Mouse (Mus musculus): ENCODE measurements around the gene Adora3. TPM values are rescaled to one million over a fixed set of nuclear protein-coding genes. Genes with fewer than 3 reads are reported as not detected.
"Not testable (repeated sequence)": the region's sequence is repeated elsewhere in the genome, so short reads cannot be mapped to it uniquely, and the experiment has no call there.

Adora3 gene
- polyA plus RNA-seq, 1 experiment from 2014 or later, result 0.72 TPM

GRCm38 (mm10) chr3:105904721-105905120 is 34.1 kb downstream of the Adora3 start:
- H3K4me2 ChIP-seq (ENCODE audit: low read depth, low read length), result no peak overlapping the region
- WGBS, result 93% methylated on average over 9 of the region's 9 CpGs
- H3K27ac ChIP-seq (ENCODE audit: low read length), result no peak overlapping the region
- no peak for ATAC-seq
- H3K27me3 ChIP-seq (replicated peaks; ENCODE audit: control insufficient read depth, insufficient read depth, low read length), result no peaks in the 10 kb centered on the region
- no peaks in the 10 kb centered on the region for H3K9me3 ChIP-seq (ENCODE audit: control insufficient read depth, low read length)
- H3K4me3 ChIP-seq (ENCODE audit: low read length), result no peak overlapping the region
- no peak overlapping the region for H3K9ac ChIP-seq (ENCODE audit: low read depth, low read length)
- H3K36me3 ChIP-seq (ENCODE audit: control insufficient read depth, insufficient read depth, low read length), result no peaks in the 10 kb centered on the region
- H3K4me1 ChIP-seq (ENCODE audit: control insufficient read depth, insufficient read depth, low read length), result no peaks in the 10 kb centered on the region

DNA sequence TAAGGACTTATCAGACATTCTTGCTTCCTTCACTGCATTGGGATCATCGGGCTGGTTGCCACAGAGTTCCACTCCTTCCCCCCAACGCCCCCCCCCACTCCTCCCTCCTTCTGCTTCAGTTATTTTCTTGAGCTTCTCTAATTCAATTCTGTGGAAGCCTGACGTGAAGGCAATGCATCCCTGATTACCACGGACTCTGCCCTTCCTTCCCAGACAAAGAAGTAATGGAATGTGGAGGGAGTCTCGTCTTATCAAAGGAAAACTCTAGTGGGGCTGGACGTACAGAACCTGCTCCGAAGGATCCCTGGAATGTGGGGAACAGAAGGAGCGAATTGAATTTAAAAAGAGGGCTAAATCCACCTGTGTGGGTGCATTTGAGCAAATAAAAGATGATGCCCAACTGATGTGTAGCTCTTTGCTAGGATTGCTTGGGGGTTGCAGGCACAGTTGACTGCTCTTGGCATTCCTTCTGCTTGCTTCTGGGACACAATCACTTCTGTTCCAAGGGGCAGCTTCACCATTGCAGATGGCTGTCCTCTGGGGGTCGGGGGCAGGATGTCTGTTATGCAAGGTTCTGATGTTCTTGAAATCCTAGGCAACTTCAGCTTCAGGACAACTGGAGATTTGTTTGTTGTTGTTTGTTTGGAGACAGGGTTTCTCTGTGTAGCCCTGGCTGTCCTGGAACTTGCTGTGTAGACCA is 37.4 kb downstream of the Adora3 start:
- no peak for ATAC-seq
- Histone ChIP-seq H3K9me3 (ENCODE audit: control insufficient read depth, low read length) (no peaks in the 10 kb centered on the region), H3K27ac (ENCODE audit: low read length) (no peak overlapping the region), H3K4me1 (ENCODE audit: control insufficient read depth, insufficient read depth, low read length) (no peaks in the 10 kb centered on the region), H3K9ac (ENCODE audit: low read depth, low read length) (no peak overlapping the region), H3K4me3 (ENCODE audit: low read length) (no peak overlapping the region), H3K36me3 (ENCODE audit: control insufficient read depth, insufficient read depth, low read length) (no peaks in the 10 kb centered on the region), H3K4me2 (ENCODE audit: low read depth, low read length) (no peak overlapping the region), H3K27me3 (replicated peaks; ENCODE audit: control insufficient read depth, insufficient read depth, low read length) (no peaks in the 10 kb centered on the region)
- WGBS, result 39% methylated on average over 9 of the region's 9 CpGs

GRCm38 (mm10) chr3:105908976-105909375 is 38.3 kb downstream of the Adora3 start:
- Histone ChIP-seq H3K4me1 (ENCODE audit: control insufficient read depth, insufficient read depth, low read length) (no peaks in the 10 kb centered on the region), H3K36me3 (ENCODE audit: control insufficient read depth, insufficient read depth, low read length) (no peaks in the 10 kb centered on the region), H3K9ac (ENCODE audit: low read depth, low read length) (no peak overlapping the region), H3K27me3 (replicated peaks; ENCODE audit: control insufficient read depth, insufficient read depth, low read length) (no peaks in the 10 kb centered on the region), H3K4me2 (ENCODE audit: low read depth, low read length) (no peak overlapping the region), H3K9me3 (ENCODE audit: control insufficient read depth, low read length) (no peaks in the 10 kb centered on the region), H3K4me3 (ENCODE audit: low read length) (no peak overlapping the region), H3K27ac (ENCODE audit: low read length) (no peak overlapping the region)
- ATAC-seq, result no peak
- WGBS, result 88% methylated on average over 4 of the region's 4 CpGs

DNA sequence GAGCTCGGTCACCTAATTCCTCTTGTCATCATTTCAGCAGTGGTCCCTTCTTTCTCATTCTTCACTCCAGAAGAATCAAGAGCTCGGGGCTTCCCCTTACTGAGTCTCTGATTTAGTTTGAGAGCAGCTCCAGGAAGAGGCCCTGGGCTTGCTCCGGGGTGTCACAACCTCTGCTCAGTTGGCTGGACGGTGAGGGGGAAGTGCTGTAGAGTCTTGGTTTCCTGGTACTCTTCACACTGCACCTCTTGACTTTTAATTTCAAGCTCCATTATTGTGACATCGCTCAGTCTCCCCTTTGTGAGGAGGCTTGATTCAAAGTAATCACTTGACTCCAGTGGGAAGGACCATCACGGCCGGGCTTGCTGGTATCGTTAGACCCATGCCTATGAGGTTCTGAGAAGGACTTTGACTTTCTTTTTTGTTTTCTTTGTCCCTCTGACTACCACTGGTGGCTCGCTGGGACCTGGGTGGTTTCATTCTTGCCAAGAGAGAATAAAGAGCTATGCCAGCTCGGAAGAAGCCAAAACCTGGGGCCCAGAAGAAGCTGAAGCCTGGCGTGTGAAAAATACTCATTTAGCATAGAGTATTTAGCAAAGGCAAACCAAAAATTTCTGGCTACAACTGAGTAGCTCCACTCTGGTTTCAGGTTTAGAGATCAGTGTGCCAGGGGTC is 40.0 kb downstream of the Adora3 start:
- Histone ChIP-seq H3K4me1 (ENCODE audit: control insufficient read depth, insufficient read depth, low read length) (no peaks in the 10 kb centered on the region), H3K4me2 (ENCODE audit: low read depth, low read length) (no peak overlapping the region), H3K27me3 (replicated peaks; ENCODE audit: control insufficient read depth, insufficient read depth, low read length) (no peaks in the 10 kb centered on the region), H3K9ac (ENCODE audit: low read depth, low read length) (no peak overlapping the region), H3K4me3 (ENCODE audit: low read length) (no peak overlapping the region), H3K36me3 (ENCODE audit: control insufficient read depth, insufficient read depth, low read length) (no peaks in the 10 kb centered on the region), H3K27ac (ENCODE audit: low read length) (no peak overlapping the region), H3K9me3 (ENCODE audit: control insufficient read depth, low read length) (no peaks in the 10 kb centered on the region)
- no peak for ATAC-seq
- 79% methylated on average over 11 of the region's 11 CpGs for WGBS

- no peak overlapping the region for H3K9ac ChIP-seq (ENCODE audit: low read depth, low read length)
- WGBS, result 68% methylated on average over 9 of the region's 9 CpGs
- no peaks in the 10 kb centered on the region for H3K4me1 ChIP-seq (ENCODE audit: control insufficient read depth, insufficient read depth, low read length)
- no peak overlapping the region for H3K27ac ChIP-seq (ENCODE audit: low read length)
- no peak for ATAC-seq
- H3K4me2 ChIP-seq (ENCODE audit: low read depth, low read length), result no peak overlapping the region
- H3K36me3 ChIP-seq (ENCODE audit: control insufficient read depth, insufficient read depth, low read length), result no peaks in the 10 kb centered on the region
- no peaks in the 10 kb centered on the region for H3K27me3 ChIP-seq (replicated peaks; ENCODE audit: control insufficient read depth, insufficient read depth, low read length)
- H3K9me3 ChIP-seq (ENCODE audit: control insufficient read depth, low read length), result no peaks in the 10 kb centered on the region
- no peak overlapping the region for H3K4me3 ChIP-seq (ENCODE audit: low read length)
Observed at GRCm38 (mm10) chr3:105912097-105912880, 41.6 kb downstream of the Adora3 start.

DNA sequence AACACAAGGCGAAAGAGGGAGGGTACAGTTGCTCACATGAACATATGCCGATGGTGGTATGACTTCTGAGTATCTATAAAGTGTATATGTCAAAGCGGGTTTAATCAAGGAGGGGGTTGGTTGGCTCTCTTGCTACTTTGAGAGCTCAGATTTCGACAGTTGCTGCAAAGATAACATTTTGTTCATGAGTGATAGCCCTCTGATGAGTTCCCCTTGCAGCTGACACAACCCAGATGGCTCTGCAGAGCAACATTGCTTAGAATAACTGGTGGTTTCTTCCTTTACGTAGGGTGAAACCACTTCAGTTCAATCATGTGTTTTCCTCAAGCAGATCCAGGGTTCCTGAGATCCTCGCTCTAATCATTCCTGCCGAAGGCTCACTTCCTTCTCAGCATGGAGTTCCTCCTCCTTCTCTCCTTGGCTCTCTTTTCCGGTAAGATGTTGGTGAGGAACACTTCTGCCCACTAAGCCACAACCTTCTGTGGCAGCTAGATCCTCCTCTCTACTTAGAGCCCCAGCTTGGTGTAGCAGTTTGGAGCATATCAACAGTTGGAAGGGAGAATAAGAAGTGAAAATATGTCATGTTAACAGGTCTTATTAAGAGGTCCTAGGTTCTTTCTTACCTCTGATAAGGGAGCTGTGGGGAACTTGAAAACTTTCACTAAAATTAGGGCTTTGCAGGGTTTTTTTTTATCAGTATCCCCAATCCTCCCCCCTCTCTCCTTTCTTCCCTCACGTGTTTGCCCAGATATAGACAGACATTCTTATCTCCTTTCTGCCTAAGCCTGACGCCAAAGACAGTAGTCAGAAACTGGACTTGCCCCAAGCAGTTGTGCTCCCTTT is 43.4 kb downstream of the Adora3 start:
- no peak for ATAC-seq
- 52% methylated on average over 10 of the region's 10 CpGs for WGBS

DNA sequence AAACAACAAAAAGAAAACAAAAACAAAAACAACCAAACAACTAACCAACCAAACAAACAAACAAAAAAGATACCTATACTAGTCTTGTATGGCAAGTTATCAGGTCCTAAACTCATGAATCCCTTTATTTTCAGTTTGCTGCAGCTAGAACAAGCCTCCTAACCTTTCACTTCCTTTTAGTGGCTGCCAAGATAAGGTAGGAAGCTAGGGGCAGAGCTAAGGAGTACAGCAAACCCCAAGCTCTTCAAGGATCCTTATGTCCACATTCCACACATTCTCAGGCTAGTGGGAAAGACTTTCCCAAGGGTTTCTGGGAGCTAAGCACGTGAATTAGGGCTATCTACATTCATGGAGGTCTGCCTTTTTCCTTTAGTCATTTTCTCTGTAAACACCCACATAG is 44.6 kb downstream of the Adora3 start:
- no peak overlapping the region for H3K4me3 ChIP-seq (ENCODE audit: low read length)
- no peak overlapping the region for H3K9ac ChIP-seq (ENCODE audit: low read depth, low read length)
- H3K27me3 ChIP-seq (replicated peaks; ENCODE audit: control insufficient read depth, insufficient read depth, low read length), result no peaks in the 10 kb centered on the region
- no peak overlapping the region for H3K27ac ChIP-seq (ENCODE audit: low read length)
- 24% methylated on average over 1 of the region's 1 CpGs for WGBS
- H3K36me3 ChIP-seq (ENCODE audit: control insufficient read depth, insufficient read depth, low read length), result no peaks in the 10 kb centered on the region
- no peaks in the 10 kb centered on the region for H3K9me3 ChIP-seq (ENCODE audit: control insufficient read depth, low read length)
- ATAC-seq, result no peak
- H3K4me1 ChIP-seq (ENCODE audit: control insufficient read depth, insufficient read depth, low read length), result no peaks in the 10 kb centered on the region
- H3K4me2 ChIP-seq (ENCODE audit: low read depth, low read length), result no peak overlapping the region

More for the DNA sequence above, 43.4 kb downstream of the Adora3 start:
- Histone ChIP-seq H3K36me3 (ENCODE audit: control insufficient read depth, insufficient read depth, low read length) (no peaks in the 10 kb centered on the region), H3K9me3 (ENCODE audit: control insufficient read depth, low read length) (no peaks in the 10 kb centered on the region), H3K27me3 (replicated peaks; ENCODE audit: control insufficient read depth, insufficient read depth, low read length) (no peaks in the 10 kb centered on the region), H3K4me1 (ENCODE audit: control insufficient read depth, insufficient read depth, low read length) (no peaks in the 10 kb centered on the region), H3K4me3 (ENCODE audit: low read length) (no peak overlapping the region), H3K4me2 (ENCODE audit: low read depth, low read length) (no peak overlapping the region), H3K9ac (ENCODE audit: low read depth, low read length) (no peak overlapping the region), H3K27ac (ENCODE audit: low read length) (no peak overlapping the region)

GRCm38 (mm10) chr3:105916455-105916854 is 45.8 kb downstream of the Adora3 start:
- not testable (repeated sequence) for H3K4me1 ChIP-seq (ENCODE audit: control insufficient read depth, insufficient read depth, low read length); H3K4me2 ChIP-seq (ENCODE audit: low read depth, low read length); H3K27ac ChIP-seq (ENCODE audit: low read length); H3K36me3 ChIP-seq (ENCODE audit: control insufficient read depth, insufficient read depth, low read length); H3K9me3 ChIP-seq (ENCODE audit: control insufficient read depth, low read length); H3K27me3 ChIP-seq (replicated peaks; ENCODE audit: control insufficient read depth, insufficient read depth, low read length); ATAC-seq; H3K9ac ChIP-seq (ENCODE audit: low read depth, low read length); H3K4me3 ChIP-seq (ENCODE audit: low read length)
